Mouse (Mus musculus) limb, embryonic 13.5 days (tissue): Measurements from ENCODE around the gene Cox17. TPM values are rescaled to one million over a fixed set of nuclear protein-coding genes. Genes with fewer than 3 reads are reported as not detected.

Experiments used
- ATAC-seq: fragments of 200-750 bp; cut with Nextera tagmentation; 2 replicates; pipeline ENCODE4 v1.8.0; 2017; ENCODE audit warnings: low read depth, moderate number of reproducible peaks, moderate TSS enrichment; ENCODE audit not compliant: low FRiP score
- H3K27ac ChIP-seq: fragments of 300-500 bp; sonication (generic); 2 replicates; pipeline ENCODE4 v1.5.1; 2015; ENCODE audit warnings: inconsistent platforms, mild to moderate bottlenecking, moderate library complexity
- H3K27me3 ChIP-seq: fragments of 300-500 bp; sonication (generic); 2 replicates; pipeline ENCODE4 v1.6.1; 2015; ENCODE audit warnings: mild to moderate bottlenecking, inconsistent platforms
- H3K36me3 ChIP-seq: fragments of 300-500 bp; sonication (generic); 2 replicates; pipeline ENCODE4 v1.6.1; 2015; ENCODE audit warnings: inconsistent platforms, mild to moderate bottlenecking, moderate library complexity
- H3K4me1 ChIP-seq: fragments of 300-500 bp; sonication (generic); 2 replicates; pipeline ENCODE4 v1.6.1; 2015; ENCODE audit warnings: inconsistent platforms
- H3K4me2 ChIP-seq: fragments of 300-500 bp; sonication (generic); replicated peaks from 2 replicates; pipeline ENCODE4 v1.6.1; 2015; ENCODE audit warnings: inconsistent platforms, mild to moderate bottlenecking, moderate library complexity
- H3K4me3 ChIP-seq: fragments of 300-500 bp; sonication (generic); 2 replicates; pipeline ENCODE4 v1.5.1; 2015; ENCODE audit warnings: moderate library complexity, mild to moderate bottlenecking, inconsistent platforms
- H3K9ac ChIP-seq: fragments of 300-500 bp; sonication (generic); 2 replicates; pipeline ENCODE4 v1.6.1; 2015; ENCODE audit warnings: mild to moderate bottlenecking, inconsistent platforms
- H3K9me3 ChIP-seq: fragments of 300-500 bp; sonication (generic); 2 replicates; pipeline ENCODE4 v1.6.1; 2016; ENCODE audit warnings: inconsistent platforms
- WGBS: fragments of 180-500 bp; shearing (Covaris S2); methylation state at CpG from one replicate; pipeline ENCODE4 v1.1.7; 2015; 5-methylcytosine and 5-hydroxymethylcytosine counted together
- polyA plus RNA-seq: library from polyadenylated mRNA; unstranded; fragments of >200 nt; fragmentation: Nextera tagmentation; extraction: Ambion mirVana; gene quantifications from 2 replicates; pipeline ENCODE4 v1.2.1, GENCODE M21; 2015

Cox17 gene
- polyA plus RNA-seq, 1 experiment from 2014 or later = 98.8 TPM

DNA sequence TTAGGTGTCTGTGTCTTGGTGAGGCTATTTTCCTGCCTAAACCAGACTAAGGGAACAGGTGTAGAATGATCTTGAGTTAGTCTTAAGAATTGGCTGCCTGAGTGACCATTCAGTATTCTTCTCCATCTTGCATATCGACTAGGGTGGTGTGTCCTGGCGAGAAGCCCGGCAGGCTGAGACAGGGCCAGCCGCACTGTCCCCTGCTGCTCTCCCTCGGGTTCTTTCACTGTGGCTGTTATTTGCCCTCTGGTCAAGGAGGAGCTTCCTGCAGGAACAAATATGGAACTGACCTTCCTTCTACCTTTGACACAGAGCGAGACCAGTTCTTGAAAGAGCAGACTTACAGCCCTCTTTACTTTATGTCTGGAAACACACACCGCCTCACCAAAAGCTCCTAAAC is 5.2 kb downstream of the Cox17 start:
- peaks cover 6% of the 10 kb centered on the region for H3K4me1 ChIP-seq
- no peak for ATAC-seq
- H3K9ac ChIP-seq = no peak overlapping the region
- no peak overlapping the region for H3K4me2 ChIP-seq
- no peaks in the 10 kb centered on the region for H3K27me3 ChIP-seq
- no peak overlapping the region for H3K4me3 ChIP-seq
- H3K27ac ChIP-seq = no peak overlapping the region
- H3K36me3 ChIP-seq = peaks cover 40% of the 10 kb centered on the region
- 89% methylated on average over 7 of the region's 7 CpGs for WGBS
- no peaks in the 10 kb centered on the region for H3K9me3 ChIP-seq

DNA sequence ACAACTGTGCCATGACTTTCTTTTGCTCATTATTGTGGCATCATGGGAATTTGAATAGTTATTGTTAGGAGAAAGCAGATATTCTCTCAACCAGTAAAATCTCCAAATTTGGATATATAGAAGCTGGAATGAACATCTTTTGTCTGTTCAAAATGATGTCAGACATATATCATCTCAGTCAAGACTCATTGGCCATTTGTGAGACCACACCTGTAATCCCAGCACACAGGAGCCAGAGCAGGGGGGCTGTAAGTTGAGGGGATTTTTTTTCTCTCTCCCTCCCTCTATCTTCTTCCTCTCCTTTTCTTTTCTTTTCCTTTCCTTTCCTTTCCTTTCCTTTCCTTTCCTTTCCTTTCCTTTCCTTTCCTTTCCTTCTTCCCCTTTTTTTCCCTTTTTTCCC is 6.1 kb downstream of the Cox17 start:
- Histone ChIP-seq H3K27me3 (no peaks in the 10 kb centered on the region), H3K9ac (no peak overlapping the region), H3K36me3 (peaks cover 40% of the 10 kb centered on the region), H3K27ac (no peak overlapping the region), H3K9me3 (no peaks in the 10 kb centered on the region), H3K4me3 (no peak overlapping the region), H3K4me1 (peaks cover 1% of the 10 kb centered on the region), H3K4me2 (no peak overlapping the region)
- ATAC-seq = no peak

DNA sequence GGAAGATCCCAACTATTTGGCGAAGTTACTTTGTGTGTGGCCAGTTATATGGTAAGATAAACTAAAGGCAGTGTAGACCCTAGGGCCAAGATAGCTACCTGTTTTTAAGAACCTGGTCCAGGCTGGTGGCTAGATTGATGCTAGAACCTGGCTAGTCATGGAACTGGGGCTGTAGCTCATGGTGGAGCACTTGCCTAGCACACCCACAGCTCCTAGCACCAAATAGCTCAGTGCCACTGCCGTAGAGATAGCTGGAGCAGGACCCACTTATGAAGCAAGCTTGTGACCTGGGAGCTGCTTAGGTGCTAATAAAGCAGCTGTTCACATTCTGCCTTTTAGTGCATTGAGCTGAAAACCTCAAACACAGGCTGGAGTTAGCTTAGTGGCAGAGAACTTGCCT is 6.9 kb downstream of the Cox17 start:
- no peaks in the 10 kb centered on the region for H3K4me1 ChIP-seq
- no peak overlapping the region for H3K9ac ChIP-seq
- H3K36me3 ChIP-seq = peaks cover 40% of the 10 kb centered on the region
- H3K27ac ChIP-seq = no peak overlapping the region
- no peak for ATAC-seq
- no peaks in the 10 kb centered on the region for H3K27me3 ChIP-seq
- no peaks in the 10 kb centered on the region for H3K9me3 ChIP-seq
- 89% methylated on average over 2 of the region's 2 CpGs for WGBS
- H3K4me2 ChIP-seq = no peak overlapping the region
- no peak overlapping the region for H3K4me3 ChIP-seq

DNA sequence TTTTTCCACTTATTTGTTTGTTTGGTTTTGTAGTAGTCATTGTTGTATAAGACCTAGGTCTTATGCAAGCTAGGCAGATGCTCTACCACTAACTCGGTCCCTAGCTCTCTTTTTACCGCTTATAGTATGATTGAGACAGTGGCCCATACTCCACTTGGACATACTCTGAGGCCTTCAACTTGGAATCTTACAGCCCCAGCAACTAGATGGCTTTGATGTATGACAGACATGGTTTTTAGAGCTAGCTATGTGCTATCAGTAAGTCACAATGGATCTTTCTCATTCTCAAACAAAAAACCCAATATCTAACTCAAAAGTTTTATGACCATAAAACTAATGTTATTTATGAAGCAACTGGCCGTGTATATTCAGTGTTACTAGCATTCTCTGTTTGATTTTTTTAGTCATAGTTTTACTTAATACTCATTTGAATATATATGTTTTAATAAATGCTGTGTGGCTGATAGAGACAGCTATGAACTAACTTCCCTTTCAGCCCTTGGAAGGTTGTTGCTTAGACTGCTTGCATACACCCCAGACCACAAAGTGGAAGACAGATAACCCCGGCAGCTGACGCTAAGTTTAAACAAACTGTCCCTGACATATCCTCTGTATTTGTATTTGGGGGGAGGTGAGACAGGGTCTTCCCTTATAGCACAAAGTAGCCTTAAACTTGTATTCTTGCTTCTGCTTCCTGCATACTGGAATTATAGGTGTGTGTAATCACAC is 7.6 kb downstream of the Cox17 start:
- Histone ChIP-seq H3K9ac (no peak overlapping the region), H3K4me1 (no peaks in the 10 kb centered on the region), H3K9me3 (no peaks in the 10 kb centered on the region), H3K27me3 (no peaks in the 10 kb centered on the region), H3K4me3 (no peak overlapping the region), H3K4me2 (no peak overlapping the region), H3K36me3 (peaks cover 36% of the 10 kb centered on the region), H3K27ac (no peak overlapping the region)
- ATAC-seq = no peak
- 87% methylated on average over 5 of the region's 5 CpGs for WGBS

DNA sequence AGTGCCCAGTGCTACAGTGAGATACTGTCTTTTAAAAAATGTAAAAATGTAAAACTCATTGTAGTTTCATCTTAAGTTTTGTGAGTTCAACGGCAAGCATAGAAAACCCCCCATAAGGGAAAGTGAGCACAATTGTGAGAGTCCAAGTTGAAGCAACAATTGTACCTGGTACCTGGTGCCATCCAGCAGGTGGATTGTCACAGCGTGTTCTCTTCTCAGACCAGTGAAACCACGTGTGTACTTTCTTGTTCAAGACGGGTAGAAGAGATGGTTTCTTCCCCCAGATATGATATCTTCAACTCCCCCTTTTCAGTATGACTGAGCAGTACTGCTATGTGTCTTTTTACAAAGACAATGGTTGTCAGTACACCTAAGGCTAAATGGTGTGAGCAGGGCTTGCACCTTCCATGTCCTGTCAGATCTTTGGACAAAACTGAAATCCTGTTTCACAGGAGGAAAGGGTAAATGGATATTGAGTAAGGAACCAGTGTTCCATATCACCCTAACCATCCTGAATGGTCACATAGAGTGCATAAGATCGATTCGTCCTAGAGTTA is 11.5 kb downstream of the Cox17 start:
- H3K27me3 ChIP-seq = no peaks in the 10 kb centered on the region
- peaks cover 8% of the 10 kb centered on the region; the same call in 1 of the 2 replicates for H3K4me1 ChIP-seq
- no peak overlapping the region for H3K4me2 ChIP-seq
- H3K4me3 ChIP-seq = no peak overlapping the region
- H3K36me3 ChIP-seq = peaks cover 6% of the 10 kb centered on the region; the same call in 1 of the 2 replicates
- no peak for ATAC-seq
- no peaks in the 10 kb centered on the region for H3K9me3 ChIP-seq
- H3K27ac ChIP-seq = no peak overlapping the region
- 88% methylated on average over 6 of the region's 6 CpGs for WGBS
- H3K9ac ChIP-seq = no peak overlapping the region

DNA sequence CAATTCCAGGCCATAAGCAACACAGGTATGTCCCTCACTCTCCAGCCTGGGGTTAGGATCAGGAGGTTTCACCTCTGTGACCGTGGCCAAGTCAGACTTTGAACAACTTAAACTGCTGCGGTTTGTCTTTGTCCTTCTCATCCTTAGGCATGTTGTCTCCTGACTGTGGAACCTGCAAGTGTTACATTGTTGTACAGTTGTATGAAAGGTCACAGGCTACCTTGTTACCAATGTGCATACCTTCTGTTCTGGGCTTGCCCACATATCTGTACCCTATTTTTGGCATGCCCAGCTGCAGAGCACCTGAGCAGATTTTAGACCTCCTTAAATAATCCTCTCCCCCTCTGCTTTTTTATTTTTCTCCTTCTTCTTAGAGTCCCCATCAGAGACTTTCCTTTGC is 12.4 kb downstream of the Cox17 start:
- WGBS = 90% methylated on average over 2 of the region's 2 CpGs
- no peaks in the 10 kb centered on the region for H3K27me3 ChIP-seq
- ATAC-seq = no peak
- no peak overlapping the region for H3K27ac ChIP-seq
- no peaks in the 10 kb centered on the region for H3K9me3 ChIP-seq
- H3K4me3 ChIP-seq = no peak overlapping the region
- H3K4me2 ChIP-seq = no peak overlapping the region
- peaks cover 8% of the 10 kb centered on the region; the same call in 1 of the 2 replicates for H3K4me1 ChIP-seq
- no peak overlapping the region for H3K9ac ChIP-seq
- peaks cover 4% of the 10 kb centered on the region; the same call in 1 of the 2 replicates for H3K36me3 ChIP-seq

DNA sequence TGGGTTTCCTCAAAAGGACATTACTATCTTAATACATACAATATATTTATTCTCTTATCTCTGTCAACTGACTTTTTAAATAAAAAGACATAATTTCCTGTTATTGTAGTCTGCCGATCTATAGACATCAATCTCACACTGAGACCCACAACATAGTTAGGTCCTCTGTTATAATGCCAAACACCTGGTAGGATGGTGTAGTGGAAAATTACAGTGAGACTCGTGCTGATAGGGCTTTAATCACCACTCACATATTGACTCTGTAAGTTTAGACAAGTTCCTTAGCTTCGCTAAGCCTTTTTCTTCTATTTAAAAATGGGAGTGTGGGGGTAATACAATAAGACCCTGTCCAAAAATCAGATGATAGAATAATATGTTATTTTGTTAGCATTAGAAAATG is 13.1 kb downstream of the Cox17 start:
- Histone ChIP-seq H3K4me2 (no peak overlapping the region), H3K36me3 (no peaks in the 10 kb centered on the region; the same call in 1 of the 2 replicates), H3K4me3 (no peak overlapping the region), H3K27ac (no peak overlapping the region), H3K4me1 (peaks cover 8% of the 10 kb centered on the region; the same call in 1 of the 2 replicates), H3K27me3 (no peaks in the 10 kb centered on the region), H3K9ac (no peak overlapping the region), H3K9me3 (no peaks in the 10 kb centered on the region)
- ATAC-seq = no peak
- WGBS = 69% methylated on average over 3 of the region's 3 CpGs

DNA sequence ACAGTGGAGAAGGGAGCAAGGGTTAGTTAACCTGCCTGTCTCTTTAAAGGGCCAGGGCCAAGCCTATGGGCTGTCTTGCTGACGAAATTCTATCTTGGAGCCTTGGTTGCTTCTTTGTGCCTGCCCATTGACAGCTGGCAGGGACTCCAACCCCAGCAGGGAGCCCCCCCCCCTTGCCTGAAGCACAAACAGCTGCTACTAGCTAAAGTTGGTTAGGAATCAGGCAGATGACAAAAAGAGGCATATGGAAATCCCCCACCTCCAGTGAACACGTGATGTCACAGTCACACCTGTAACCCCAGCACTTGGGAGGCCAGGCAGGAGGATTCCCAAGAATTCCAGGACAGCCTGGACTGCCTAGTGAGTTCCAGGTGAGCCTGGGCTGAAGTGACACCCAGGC is 13.5 kb downstream of the Cox17 start:
- H3K36me3 ChIP-seq = no peaks in the 10 kb centered on the region
- peaks cover 8% of the 10 kb centered on the region; the same call in 1 of the 2 replicates for H3K4me1 ChIP-seq
- ATAC-seq = 0 out of 2 replicates have a peak, but pooled peaks have one; percentile 59
- H3K9me3 ChIP-seq = no peaks in the 10 kb centered on the region
- H3K4me3 ChIP-seq = no peak overlapping the region
- 33% methylated on average over 2 of the region's 2 CpGs for WGBS
- no peaks in the 10 kb centered on the region for H3K27me3 ChIP-seq
- no peak overlapping the region for H3K27ac ChIP-seq
- no peak overlapping the region for H3K4me2 ChIP-seq
- no peak overlapping the region for H3K9ac ChIP-seq

DNA sequence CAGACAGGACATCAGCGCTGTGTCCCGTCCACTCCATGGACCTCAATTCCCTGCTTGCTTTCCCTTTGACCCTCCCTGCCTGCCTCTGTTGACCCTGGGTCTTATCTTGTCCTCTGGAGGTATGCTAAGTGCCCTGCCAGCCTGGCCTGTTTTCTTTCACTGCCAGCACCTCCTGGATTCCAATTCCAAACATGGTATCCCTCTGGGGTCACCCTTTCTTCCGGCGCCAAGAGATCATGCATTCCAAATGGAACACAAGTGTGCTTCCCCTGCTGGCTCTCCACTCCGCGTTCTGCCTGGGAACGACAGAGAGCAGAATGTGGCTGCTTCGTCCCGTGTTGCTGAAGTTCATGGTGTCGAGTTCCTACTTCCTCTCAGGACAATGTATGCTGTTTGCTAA is 15.1 kb downstream of the Cox17 start, which contains the start of gene Popdc2:
Gene Popdc2 (plus strand): TSS at position 277 of the 400 bp plus-strand sequence.
- 24% methylated on average over 10 of the region's 10 CpGs for WGBS
- ATAC-seq = no peak
- Histone ChIP-seq H3K4me1 (peaks cover 8% of the 10 kb centered on the region; the same call in 1 of the 2 replicates), H3K27me3 (no peaks in the 10 kb centered on the region), H3K36me3 (no peaks in the 10 kb centered on the region), H3K4me3 (no peak within 1 kb of the TSS), H3K9me3 (no peaks in the 10 kb centered on the region), H3K9ac (no peak within 1 kb of the TSS; the same call in 1 of the 2 replicates), H3K27ac (no peak within 1 kb of the TSS), H3K4me2 (no peak within 1 kb of the TSS; the same call in 1 of the 2 replicates)

DNA sequence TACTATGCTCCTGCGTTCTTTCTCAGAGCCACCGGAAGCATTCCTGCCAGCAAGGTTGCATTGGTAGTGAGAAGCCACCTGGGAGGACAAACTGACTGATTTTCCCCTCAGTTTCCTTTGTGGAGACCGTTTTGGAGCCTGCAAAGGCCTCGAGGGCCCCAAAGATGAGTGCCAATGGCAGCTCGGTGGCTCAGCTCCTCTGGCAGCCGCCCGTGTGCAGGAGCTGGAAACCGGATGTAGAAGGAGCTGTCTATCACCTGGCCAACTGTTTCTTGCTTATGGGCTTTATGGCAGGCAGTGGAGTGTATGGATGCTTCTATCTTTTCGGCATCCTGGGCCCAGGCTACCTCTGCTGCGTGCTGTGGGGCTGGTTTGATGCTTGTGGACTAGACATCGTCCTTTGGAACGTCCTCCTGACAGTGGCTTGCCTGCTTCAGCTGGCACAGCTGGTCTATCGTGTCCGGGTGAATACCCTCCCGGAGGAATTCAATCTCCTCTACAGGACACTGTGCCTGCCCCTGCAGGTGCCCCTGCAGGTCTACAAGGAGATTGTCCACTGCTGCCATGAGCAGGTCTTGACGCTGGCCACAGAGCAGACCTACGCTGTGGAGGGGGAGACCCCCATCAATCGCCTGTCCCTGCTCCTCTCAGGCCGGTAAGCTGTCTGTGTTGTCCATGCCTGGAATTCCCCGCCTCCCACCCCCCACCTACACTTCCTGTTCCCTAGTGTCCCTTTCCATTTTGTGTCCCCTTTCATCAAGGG is 15.9 kb downstream of the Cox17 start:
- Histone ChIP-seq H3K9ac (no peak overlapping the region; the same call in 1 of the 2 replicates), H3K4me2 (no peak overlapping the region; the same call in 1 of the 2 replicates), H3K36me3 (no peaks in the 10 kb centered on the region), H3K9me3 (no peaks in the 10 kb centered on the region), H3K27me3 (no peaks in the 10 kb centered on the region), H3K4me1 (peaks cover 8% of the 10 kb centered on the region; the same call in 1 of the 2 replicates), H3K4me3 (no peak overlapping the region), H3K27ac (no peak overlapping the region)
- no peak for ATAC-seq
- 80% methylated on average over 20 of the region's 20 CpGs for WGBS

DNA sequence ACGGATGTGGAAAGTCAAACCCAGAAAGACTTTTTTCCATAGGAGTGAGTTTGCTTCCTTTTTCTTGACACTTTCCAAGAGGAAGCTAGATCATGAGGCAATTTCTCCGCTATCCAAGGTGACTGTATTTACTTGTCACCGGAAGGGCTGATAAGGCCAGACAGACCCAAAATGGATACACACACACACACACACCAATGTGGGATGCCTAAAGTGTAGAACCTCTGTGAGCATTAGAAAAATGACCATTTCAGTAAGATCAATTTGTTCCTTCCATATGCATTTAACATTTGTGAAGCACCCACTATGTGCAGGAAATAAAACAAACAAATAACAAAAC is 16.4 kb downstream of the Cox17 start:
- Histone ChIP-seq H3K27me3 (no peaks in the 10 kb centered on the region), H3K27ac (no peak overlapping the region), H3K4me1 (peaks cover 8% of the 10 kb centered on the region; the same call in 1 of the 2 replicates), H3K9ac (no peak overlapping the region), H3K36me3 (no peaks in the 10 kb centered on the region), H3K4me2 (no peak overlapping the region; the same call in 1 of the 2 replicates), H3K9me3 (no peaks in the 10 kb centered on the region), H3K4me3 (no peak overlapping the region)
- WGBS = 80% methylated on average over 3 of the region's 3 CpGs
- no peak for ATAC-seq

DNA sequence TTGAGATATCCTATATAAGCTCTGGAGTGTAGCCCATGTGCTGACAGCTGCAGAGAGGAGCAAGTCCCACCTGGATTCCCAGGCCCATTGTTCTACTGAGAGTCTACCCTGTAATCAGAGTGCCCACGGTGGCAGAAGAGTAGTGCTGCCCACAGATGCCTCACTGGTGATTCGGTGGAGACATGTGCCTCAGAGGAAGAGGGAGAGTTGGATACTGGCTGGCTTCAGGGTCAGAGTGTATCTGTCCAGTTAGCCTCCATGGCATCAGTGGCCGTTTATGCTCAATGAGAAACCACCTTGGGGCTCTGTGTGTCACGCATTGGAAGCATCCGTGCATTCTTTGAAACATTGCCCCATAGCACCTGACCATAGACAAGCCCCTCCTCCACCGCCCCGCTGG is 16.9 kb downstream of the Cox17 start:
- 86% methylated on average over 7 of the region's 7 CpGs for WGBS
- no peaks in the 10 kb centered on the region for H3K27me3 ChIP-seq
- no peaks in the 10 kb centered on the region for H3K36me3 ChIP-seq
- no peak overlapping the region for H3K4me3 ChIP-seq
- H3K4me1 ChIP-seq = peaks cover 12% of the 10 kb centered on the region
- no peak overlapping the region for H3K27ac ChIP-seq
- no peak overlapping the region for H3K9ac ChIP-seq
- ATAC-seq = no peak
- no peaks in the 10 kb centered on the region for H3K9me3 ChIP-seq
- H3K4me2 ChIP-seq = no peak overlapping the region
